Mouse (Mus musculus) granulocyte monocyte progenitor cell, adult 5-6 weeks (primary cell): ENCODE results near the gene Rab37. TPM values are rescaled to one million over a fixed set of nuclear protein-coding genes. Genes with fewer than 3 reads are reported as not detected.

Source experiments
- ATAC-seq: replicated peaks from 2 replicates; pipeline ENCODE4 v1.8.0; 2016; ENCODE audit warnings: mild to moderate bottlenecking, moderate TSS enrichment, inconsistent platforms; ENCODE audit not compliant: poor library complexity, severe bottlenecking
- total RNA-seq, 2 experiments: library from RNA; stranded (forward) in 1 of 2; stranded (reverse) in 1 of 2; fragments of 200-712, 200-1000 nt in 1 of 2; fragments of >200 nt in 1 of 2; fragmentation: Nextera tagmentation in 1 of 2; gene quantifications; 2 replicates each; pipeline ENCODE4 v1.2.3; 2014 to 2017

Rab37 gene
- total RNA-seq, 2 experiments from 2014 or later, result 6.5 to 7.1 TPM

- no peak for ATAC-seq
Measured at GRCm38 (mm10) chr11:115187693-115188092, 96.5 kb downstream of the Rab37 start, which contains the start of gene Nat9. TSS of gene Nat9 (minus strand) at chr11:115187859.

GRCm38 (mm10) chr11:115188539-115189231 lies 97.5 kb downstream of the Rab37 start:
- peak; percentile 65 for ATAC-seq

GRCm38 (mm10) chr11:115189304-115189703 lies 98.1 kb downstream of the Rab37 start:
- ATAC-seq, result peak; percentile 60

- ATAC-seq, result 0 out of 2 replicates have a peak, but pooled peaks have one; percentile 3
Measured at GRCm38 (mm10) chr11:115192180-115192579, 100.9 kb downstream of the Rab37 start.

GRCm38 (mm10) chr11:115194693-115195092 lies 103.5 kb downstream of the Rab37 start:
- ATAC-seq, result no peak

- ATAC-seq, result no peak
Measured at GRCm38 (mm10) chr11:115195933-115196332, 104.7 kb downstream of the Rab37 start.

- ATAC-seq, result no peak
Measured at GRCm38 (mm10) chr11:115197558-115197957, 106.3 kb downstream of the Rab37 start.

- peak; percentile 34; the same call in 1 of the 2 replicates for ATAC-seq
Measured at GRCm38 (mm10) chr11:115198932-115199384, 107.7 kb downstream of the Rab37 start.

GRCm38 (mm10) chr11:115200520-115200919 lies 109.3 kb downstream of the Rab37 start:
- ATAC-seq, result no peak

- peak; percentile 90 for ATAC-seq
Measured at GRCm38 (mm10) chr11:115202316-115202715, 111.1 kb downstream of the Rab37 start.

- ATAC-seq, result no peak
Measured at GRCm38 (mm10) chr11:115202756-115203155, 111.5 kb downstream of the Rab37 start.

GRCm38 (mm10) chr11:115208126-115208525 lies 116.9 kb downstream of the Rab37 start:
- ATAC-seq, result no peak

GRCm38 (mm10) chr11:115208776-115209732 lies 117.8 kb downstream of the Rab37 start:
- ATAC-seq, result peak; percentile 88

GRCm38 (mm10) chr11:115209958-115210357 lies 118.7 kb downstream of the Rab37 start:
- ATAC-seq, result no peak

Other genes with a start within 250 kb of the Rab37 start
- not detected in 2 replicates for gene Gprc5c, start 240.3 kb upstream of the Rab37 start, total RNA-seq (2014; fragmentation: Nextera tagmentation)
- not detected in 2 replicates for gene Gprc5c, start 240.3 kb upstream of the Rab37 start, total RNA-seq (2017)
- 11.4 and 12.6 TPM in 2 replicates for gene Cd300a, start 201.4 kb upstream of the Rab37 start, total RNA-seq (2014; fragmentation: Nextera tagmentation)
- 14.3 and 20.8 TPM in 2 replicates for gene Cd300a, start 201.4 kb upstream of the Rab37 start, total RNA-seq (2017)
- 24.4 and 25.9 TPM in 2 replicates for gene Cd300lb, start 157.0 kb upstream of the Rab37 start, total RNA-seq (2014; fragmentation: Nextera tagmentation)
- 17.4 and 17.7 TPM in 2 replicates for gene Cd300lb, start 157.0 kb upstream of the Rab37 start, total RNA-seq (2017)
- not detected in 2 replicates for gene Cd300c, start 122.3 kb upstream of the Rab37 start, total RNA-seq (2014; fragmentation: Nextera tagmentation)
- not detected in 2 replicates for gene Cd300c, start 122.3 kb upstream of the Rab37 start, total RNA-seq (2017)
- gene Cd300ld, start 101.5 kb upstream of the Rab37 start, total RNA-seq (2014; fragmentation: Nextera tagmentation), result not detected in 2 replicates
- 0.10 and 1.2 TPM in 2 replicates for gene Cd300ld, start 101.5 kb upstream of the Rab37 start, total RNA-seq (2017)
- gene Cd300c2, start 89.6 kb upstream of the Rab37 start, total RNA-seq (2014; fragmentation: Nextera tagmentation), result 1.1 and 2.2 TPM in 2 replicates
- 0.60 and 1.3 TPM in 2 replicates for gene Cd300c2, start 89.6 kb upstream of the Rab37 start, total RNA-seq (2017)
- gene Cd300ld2, start 75.2 kb upstream of the Rab37 start, total RNA-seq (2014; fragmentation: Nextera tagmentation), result not detected in 2 replicates
- gene Cd300ld2, start 75.2 kb upstream of the Rab37 start, total RNA-seq (2017), result not detected in 2 replicates
- not detected in 2 replicates for gene Cd300ld4, start 64.4 kb upstream of the Rab37 start, total RNA-seq (2014; fragmentation: Nextera tagmentation)
- gene Cd300ld4, start 64.4 kb upstream of the Rab37 start, total RNA-seq (2017), result not detected in 2 replicates
- not detected in 2 replicates for gene Cd300ld5, start 53.7 kb upstream of the Rab37 start, total RNA-seq (2014; fragmentation: Nextera tagmentation)
- gene Cd300ld5, start 53.7 kb upstream of the Rab37 start, total RNA-seq (2017), result not detected in 2 replicates
- gene Cd300ld3, start 43.0 kb upstream of the Rab37 start, total RNA-seq (2014; fragmentation: Nextera tagmentation), result not detected in 2 replicates
- not detected in 2 replicates for gene Cd300ld3, start 43.0 kb upstream of the Rab37 start, total RNA-seq (2017)
- not detected in 2 replicates for gene Cd300e, start 29.3 kb upstream of the Rab37 start, total RNA-seq (2014; fragmentation: Nextera tagmentation)
- not detected in 2 replicates for gene Cd300e, start 29.3 kb upstream of the Rab37 start, total RNA-seq (2017)
- gene Cd300lf, start 42.6 kb downstream of the Rab37 start, total RNA-seq (2014; fragmentation: Nextera tagmentation), result not detected in 2 replicates
- 0.46 and 2.8 TPM in 2 replicates for gene Cd300lf, start 42.6 kb downstream of the Rab37 start, total RNA-seq (2017)
- gene Slc9a3r1, start 71.9 kb downstream of the Rab37 start, total RNA-seq (2014; fragmentation: Nextera tagmentation), result 37.4 and 55.9 TPM in 2 replicates
- gene Slc9a3r1, start 71.9 kb downstream of the Rab37 start, total RNA-seq (2017), result 48.2 and 50.3 TPM in 2 replicates
- 11.5 and 12.8 TPM in 2 replicates for gene Tmem104, start 96.1 kb downstream of the Rab37 start, total RNA-seq (2014; fragmentation: Nextera tagmentation)
- gene Tmem104, start 96.1 kb downstream of the Rab37 start, total RNA-seq (2017), result 2.4 and 3.6 TPM in 2 replicates
- gene Nat9, start 96.4 kb downstream of the Rab37 start, total RNA-seq (2014; fragmentation: Nextera tagmentation), result 27.1 and 27.5 TPM in 2 replicates
- 21.3 and 28.0 TPM in 2 replicates for gene Nat9, start 96.4 kb downstream of the Rab37 start, total RNA-seq (2017)
- not detected in 2 replicates for gene Grin2c, start 175.8 kb downstream of the Rab37 start, total RNA-seq (2014; fragmentation: Nextera tagmentation)
- gene Grin2c, start 175.8 kb downstream of the Rab37 start, total RNA-seq (2017), result not detected in 2 replicates
- gene Fdxr, start 185.6 kb downstream of the Rab37 start, total RNA-seq (2014; fragmentation: Nextera tagmentation), result 23.9 and 26.4 TPM in 2 replicates
- 9.7 and 14.2 TPM in 2 replicates for gene Fdxr, start 185.6 kb downstream of the Rab37 start, total RNA-seq (2017)
- 1.2 and 1.3 TPM in 2 replicates for gene Fads6, start 206.2 kb downstream of the Rab37 start, total RNA-seq (2014; fragmentation: Nextera tagmentation)
- gene Fads6, start 206.2 kb downstream of the Rab37 start, total RNA-seq (2017), result 1.4 and 2.9 TPM in 2 replicates
- not detected in 2 replicates for gene Otop2, start 215.7 kb downstream of the Rab37 start, total RNA-seq (2014; fragmentation: Nextera tagmentation)
- not detected in 2 replicates for gene Otop2, start 215.7 kb downstream of the Rab37 start, total RNA-seq (2017)
- not detected in 2 replicates for gene Ush1g, start 230.6 kb downstream of the Rab37 start, total RNA-seq (2014; fragmentation: Nextera tagmentation)
- gene Ush1g, start 230.6 kb downstream of the Rab37 start, total RNA-seq (2017), result not detected in 2 replicates
- not detected in 2 replicates for gene Otop3, start 243.3 kb downstream of the Rab37 start, total RNA-seq (2014; fragmentation: Nextera tagmentation)
- not detected in 2 replicates for gene Otop3, start 243.3 kb downstream of the Rab37 start, total RNA-seq (2017)